Mouse (Mus musculus) testis, adult 2 months (tissue): ENCODE results near the gene Ccdc162.

ENCODE experiments used
- CTCF ChIP-seq: fragments of 200-500 bp; IDR thresholded peaks from 2 replicates; pipeline ENCODE4 v1.5.1; 2012; ENCODE audit warnings: low read depth, mild to moderate bottlenecking, inconsistent platforms, low read length, moderate library complexity; ENCODE audit not compliant: control insufficient read depth, insufficient read depth, insufficient replicate concordance
- POLR2A ChIP-seq: fragments of 200-500 bp; IDR thresholded peaks from 2 replicates; pipeline ENCODE4 v1.6.1; 2012; ENCODE audit warnings: low read depth, mild to moderate bottlenecking, inconsistent platforms, low read length, moderate library complexity; ENCODE audit not compliant: control insufficient read depth

DNA sequence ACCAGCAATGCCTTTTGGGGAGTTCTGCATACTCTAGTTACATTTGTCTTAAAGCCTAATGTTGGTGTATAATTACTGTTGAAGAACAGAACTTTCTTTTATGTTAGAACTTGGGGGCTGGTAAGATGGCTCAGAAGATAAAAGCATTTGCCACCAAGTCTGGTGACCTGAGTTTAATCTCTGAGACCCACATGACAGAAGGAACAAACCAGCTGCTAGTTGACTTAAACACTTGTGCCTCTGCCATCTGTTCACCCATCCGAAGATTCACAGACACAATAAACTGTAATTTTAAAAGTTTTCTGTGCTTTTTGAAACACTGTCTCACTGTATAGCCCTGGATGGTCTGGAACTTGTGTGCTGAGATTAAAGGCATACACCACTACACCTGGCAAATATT lies 190.7 kb downstream of the Ccdc162 start:
- no peak for TF ChIP-seq CTCF
- TF ChIP-seq POLR2A: no peak
